Mouse (Mus musculus): Measurements from ENCODE around the gene Tulp2.

GRCm38 (mm10) chr7:45560241-45560640 is 78.6 kb downstream of the Tulp2 start:
- no peak for TF ChIP-seq CTCF (IDR thresholded peaks at IDR 0.05; ENCODE audit: insufficient read depth, low read length)
- no peak for TF ChIP-seq POLR2A (IDR thresholded peaks at IDR 0.05; ENCODE audit: borderline replicate concordance, extremely low read depth, low read depth, low read length)
